Mouse (Mus musculus) CH12F3 (cell line): ENCODE measurements around the gene Retsat.

Source experiments
- in situ Hi-C: fragments of 300-500 bp; cut with MboI; formaldehyde crosslinking; loops from 2 replicates; pipeline ENCODE4 v1.14.3; 2020; ENCODE audit warnings: low sequenced_read_pairs

Gene Retsat

DNA sequence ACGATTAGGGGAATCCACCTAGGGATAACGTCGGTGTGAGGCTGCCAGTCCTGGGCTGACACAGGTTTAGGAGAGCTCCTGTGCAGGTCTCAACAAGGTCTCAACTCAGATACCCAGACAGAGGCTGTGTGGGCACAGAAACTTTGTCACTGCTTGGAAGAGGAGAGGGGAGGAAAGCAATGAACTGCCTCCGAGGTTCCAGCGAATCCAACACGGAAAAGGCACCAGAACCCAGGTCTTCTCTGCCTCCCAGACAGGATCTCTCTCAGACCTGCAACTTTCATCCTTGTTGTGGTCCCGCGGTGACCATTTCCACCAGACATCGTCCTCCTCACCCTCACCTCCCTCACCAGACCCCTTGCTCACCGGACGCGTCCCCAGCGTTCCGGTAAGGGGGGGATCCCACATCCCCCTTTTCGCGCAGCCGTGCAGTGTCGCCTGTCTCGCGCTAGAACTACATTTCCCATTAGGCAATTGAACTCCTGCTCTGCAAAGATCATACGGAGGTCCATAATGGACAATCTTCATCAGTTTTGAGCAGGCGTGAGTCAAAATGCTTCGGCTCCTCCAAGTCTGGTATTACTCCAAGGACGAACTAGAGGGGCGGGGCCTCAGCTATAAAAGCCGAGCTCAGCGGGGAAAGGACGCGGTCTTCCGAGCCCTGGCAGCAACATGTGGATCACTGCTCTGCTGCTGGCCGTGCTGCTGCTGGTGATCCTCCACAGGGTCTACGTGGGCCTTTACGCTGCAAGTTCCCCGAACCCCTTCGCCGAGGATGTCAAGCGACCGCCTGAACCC, at the start of gene Retsat, which contains the start of gene Elmod3:
TSS of gene Retsat (plus strand) at position 520 of the 798 bp plus-strand sequence.
TSS of gene Elmod3 (minus strand) at position 458 of the 798 bp plus-strand sequence.
- in situ Hi-C loops = no loop called here

DNA sequence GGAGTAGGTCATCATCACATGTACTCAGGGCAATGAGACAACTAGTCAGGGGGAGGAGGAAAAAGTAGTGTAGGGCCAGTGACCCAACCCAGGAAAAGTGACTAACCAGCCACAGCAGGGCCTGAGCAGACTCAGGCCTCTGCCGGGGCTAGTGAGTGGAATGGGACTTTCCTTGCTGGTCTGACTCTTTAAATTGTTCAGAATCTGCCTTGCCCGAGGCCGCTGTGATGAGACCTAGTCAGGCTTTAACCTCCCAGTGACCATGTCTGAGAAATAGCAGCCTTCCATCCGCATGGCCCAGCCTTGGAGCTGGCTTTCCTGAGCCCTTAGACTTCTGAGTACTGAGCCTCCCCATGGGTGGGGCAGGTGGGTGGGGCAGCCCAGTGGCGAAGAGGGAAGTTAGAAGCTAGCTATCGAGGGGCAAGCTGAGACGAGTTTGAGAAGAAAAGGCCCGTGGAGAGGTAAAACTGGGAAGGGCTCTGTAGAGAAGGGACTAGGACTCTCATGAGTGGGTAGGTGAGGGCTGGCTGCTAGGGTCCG, 49.2 kb upstream of the Retsat start:
- in situ Hi-C loops = no loop called here

GRCm38 (mm10) chr6:72550025-72550424, 48.2 kb upstream of the Retsat start:
- in situ Hi-C loops = no loop called here

DNA sequence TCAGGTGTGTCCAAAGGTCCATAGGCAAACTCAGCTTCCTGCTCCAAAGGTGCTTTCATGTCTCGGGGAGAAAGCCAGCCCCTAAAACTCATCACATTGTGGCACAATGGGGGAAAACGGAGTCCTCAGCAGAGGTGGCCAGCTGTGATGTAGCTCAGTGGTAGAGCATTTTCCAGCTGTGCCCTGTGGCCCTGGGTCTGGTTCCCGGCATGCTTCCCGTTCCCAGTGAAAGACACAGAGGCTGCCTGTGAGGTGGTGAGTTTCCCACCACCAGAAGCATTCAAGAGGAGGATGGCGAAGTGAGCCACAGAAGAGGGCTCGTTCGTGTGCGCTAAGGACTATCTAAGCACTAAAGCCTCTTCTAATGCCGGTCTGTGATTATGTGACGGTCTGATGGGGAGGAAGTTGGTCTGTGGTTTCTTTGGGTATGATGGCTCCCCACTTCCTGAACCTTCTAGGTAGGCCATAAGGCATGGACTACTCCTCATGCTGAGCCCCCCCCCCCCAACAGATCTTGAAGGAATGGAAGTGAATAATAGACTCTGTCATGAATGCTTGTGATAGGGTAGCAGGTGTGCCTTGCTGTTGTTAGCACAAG, 47.7 kb upstream of the Retsat start:
- in situ Hi-C loops = no loop called here

GRCm38 (mm10) chr6:72552171-72553078, 45.9 kb upstream of the Retsat start:
- in situ Hi-C loops = no loop called here

GRCm38 (mm10) chr6:72553079-72553412, 45.2 kb upstream of the Retsat start:
- in situ Hi-C loops = no loop called here

DNA sequence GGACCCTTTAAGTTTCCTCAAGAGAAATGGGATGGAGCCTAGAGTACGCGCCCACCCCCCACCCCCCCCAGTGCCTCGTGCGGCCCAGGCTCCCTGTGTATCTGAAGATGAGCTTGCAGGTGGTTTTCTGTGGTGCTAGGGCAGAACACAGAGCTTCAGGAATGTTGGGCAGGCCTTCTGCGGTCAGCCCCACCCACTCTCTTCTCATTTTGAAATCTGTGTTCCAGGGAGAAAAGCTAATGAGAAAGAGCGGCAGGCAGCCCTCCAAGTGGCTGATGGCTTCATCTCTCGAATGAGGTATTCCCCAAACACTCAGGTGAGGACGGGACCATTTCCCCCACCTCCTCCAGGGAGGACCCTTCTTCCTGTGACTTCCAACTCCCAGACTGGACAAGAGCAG, 37.5 kb upstream of the Retsat start:
- in situ Hi-C loops = no loop called here

DNA sequence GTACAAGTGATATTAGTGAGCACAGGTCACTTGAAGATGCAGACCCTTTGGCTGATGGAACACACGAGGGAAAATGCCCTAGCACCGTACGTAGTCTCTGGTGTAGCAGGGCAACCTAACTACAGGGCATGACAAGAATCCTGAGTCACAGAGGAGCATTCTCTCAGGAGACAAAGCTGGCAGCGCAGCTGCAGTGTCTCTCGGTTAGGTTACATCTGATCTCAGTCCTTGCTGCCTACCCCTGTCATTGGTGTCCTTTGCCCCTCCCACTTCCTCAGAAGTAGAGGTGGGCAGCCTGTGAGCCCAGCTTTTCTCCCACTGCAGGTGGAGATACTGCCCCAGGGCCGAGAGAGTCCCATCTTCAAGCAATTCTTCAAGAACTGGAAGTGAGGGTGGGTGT, 35.8 kb upstream of the Retsat start:
- in situ Hi-C loops = no loop called here

DNA sequence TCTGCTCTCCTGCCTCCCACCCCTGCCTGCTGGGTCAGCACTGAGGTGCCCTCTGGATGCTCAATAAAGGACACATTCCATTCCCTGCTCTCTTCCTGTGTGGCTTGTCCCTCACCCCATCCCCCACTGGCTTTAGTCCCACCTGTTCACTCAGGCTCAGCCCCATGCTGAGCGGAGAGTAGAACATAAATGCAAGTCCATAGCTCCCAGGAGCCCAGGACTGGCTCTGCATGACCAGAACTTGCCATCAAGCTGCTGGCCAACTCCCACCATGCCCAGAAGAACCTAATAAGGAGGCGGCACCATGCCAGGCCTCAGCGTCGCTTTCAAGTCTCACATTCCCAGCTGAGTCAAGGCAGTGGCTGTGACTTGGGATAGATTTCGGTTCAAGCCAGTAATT, 35.4 kb upstream of the Retsat start:
- in situ Hi-C loops = no loop called here

- in situ Hi-C loops = no loop called here
Measured at GRCm38 (mm10) chr6:72565506-72565905, 32.8 kb upstream of the Retsat start.

DNA sequence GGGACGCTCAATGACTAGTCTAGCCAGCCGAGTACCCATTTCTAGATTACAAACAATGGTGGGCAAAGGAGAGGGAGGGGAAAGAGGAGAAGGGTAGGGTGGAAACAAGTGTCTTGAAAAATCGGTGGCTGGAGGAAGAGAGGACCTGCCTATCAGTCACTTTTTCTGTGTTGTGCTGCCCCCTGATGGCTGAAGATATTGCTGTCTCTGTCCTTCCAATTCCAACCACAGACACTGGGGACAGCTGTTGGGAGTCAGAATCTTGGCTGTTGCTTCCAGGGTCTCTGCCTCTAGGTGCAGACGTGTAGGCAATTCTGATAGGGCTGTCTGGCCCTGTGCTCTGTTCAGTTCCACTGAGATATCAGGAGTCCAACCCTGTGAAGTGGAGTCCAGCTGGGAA, 32.2 kb upstream of the Retsat start:
- in situ Hi-C loops = no loop called here

DNA sequence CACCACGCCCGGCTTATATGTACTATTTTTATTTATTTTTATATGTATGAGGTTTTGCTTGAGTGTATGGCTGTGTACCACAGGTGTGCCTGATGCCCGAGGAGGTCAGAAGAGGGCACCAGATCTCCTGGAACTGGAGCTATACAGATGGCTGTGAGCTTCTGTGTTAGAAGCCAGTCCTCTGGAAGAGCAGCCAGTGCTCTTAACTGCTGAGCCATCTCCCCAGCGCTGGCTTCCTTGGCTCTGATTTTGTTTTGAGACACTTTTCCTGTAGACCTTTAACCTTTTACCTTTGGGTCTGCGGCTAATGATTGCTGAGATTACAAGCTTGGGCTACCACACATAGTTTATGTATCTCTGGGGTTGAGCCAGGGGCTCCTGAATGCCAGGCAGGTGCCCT, 30.8 kb upstream of the Retsat start:
- in situ Hi-C loops = no loop called here

DNA sequence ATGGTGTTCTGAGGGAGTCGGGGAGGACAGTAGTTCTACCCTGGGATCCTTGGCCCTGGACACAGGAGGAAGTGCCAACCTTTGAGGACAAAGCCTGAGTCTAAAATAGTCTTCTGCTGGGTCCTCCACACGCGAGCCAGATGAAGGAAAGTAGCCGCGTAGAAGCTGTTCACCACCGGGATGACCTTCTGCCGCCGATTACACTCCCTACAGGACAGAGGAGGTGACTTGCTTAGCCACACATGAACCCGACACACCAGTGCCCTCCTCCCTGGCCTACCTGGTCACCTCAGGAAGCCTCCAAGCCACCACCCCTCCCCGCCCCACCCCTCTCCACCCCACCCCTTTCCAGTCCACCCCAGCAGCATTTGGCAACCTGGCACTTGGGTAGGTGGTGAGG, 29.5 kb upstream of the Retsat start:
- in situ Hi-C loops = no loop called here

DNA sequence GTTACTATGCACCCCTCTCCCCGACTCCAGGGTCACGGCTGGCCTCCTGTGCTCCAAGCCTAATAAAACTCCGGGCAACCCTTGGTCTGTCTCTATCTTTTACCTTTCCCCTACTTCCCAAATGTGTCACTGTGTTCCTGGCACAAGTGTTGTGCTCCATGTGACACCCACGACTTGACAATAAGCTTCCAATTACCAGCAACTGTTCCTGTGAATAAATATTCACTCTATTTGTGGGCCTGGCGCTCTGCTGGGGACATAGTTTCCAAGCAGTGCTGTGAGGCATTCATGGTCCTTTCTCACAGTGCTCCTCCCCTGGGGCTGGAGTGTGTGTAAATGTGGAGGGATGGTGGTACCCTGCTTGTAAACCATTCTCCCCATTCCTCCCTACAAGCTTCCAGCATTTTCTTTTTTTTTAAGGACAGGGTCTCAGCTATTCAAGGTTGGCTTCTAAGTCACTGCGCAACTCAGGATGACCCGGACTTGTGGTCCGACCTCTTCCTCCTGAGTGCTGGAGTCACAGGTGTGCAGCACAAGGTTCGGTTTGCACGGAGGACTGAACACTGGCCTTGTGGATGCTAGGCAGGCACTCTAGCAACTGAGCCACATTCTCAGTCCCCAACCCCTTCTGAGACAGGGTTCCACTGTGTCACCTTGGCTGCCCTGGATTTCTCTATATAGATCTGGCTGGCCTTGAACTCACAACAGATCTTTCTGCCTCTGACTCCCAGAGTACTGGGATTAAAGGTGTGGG, 27.5 kb upstream of the Retsat start:
- in situ Hi-C loops = loop anchor here (5.0 kb wide), 1 partner anchor 144 kb away; no protein-coding TSS in a partner anchor

- in situ Hi-C loops = loop anchor here (5.0 kb wide), 1 partner anchor 145 kb away; no protein-coding TSS in a partner anchor
Measured at GRCm38 (mm10) chr6:72571826-72572225, 26.4 kb upstream of the Retsat start.

DNA sequence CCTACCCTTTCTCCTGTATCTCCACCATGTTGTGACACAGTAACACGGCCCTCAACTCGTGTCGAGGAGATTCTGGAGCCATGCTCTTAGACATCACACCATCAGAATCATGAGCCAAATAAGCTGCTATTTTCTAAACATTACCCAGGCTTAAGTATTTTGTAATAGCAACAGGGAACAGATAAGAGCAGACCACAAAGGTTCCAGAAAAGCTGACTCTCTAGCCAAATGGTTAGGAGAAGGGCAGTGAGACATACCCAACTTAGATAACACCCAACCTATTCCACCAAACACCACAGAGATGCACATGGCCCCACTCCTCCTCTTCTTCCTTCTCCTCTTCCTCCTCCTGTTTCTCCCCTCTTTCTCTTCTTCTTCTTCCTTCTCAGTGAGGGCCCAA, 22.2 kb upstream of the Retsat start:
- in situ Hi-C loops = no loop called here

GRCm38 (mm10) chr6:72581625-72582382, 16.5 kb upstream of the Retsat start:
- in situ Hi-C loops = no loop called here

- in situ Hi-C loops = no loop called here
Measured at GRCm38 (mm10) chr6:72583211-72583839, 14.9 kb upstream of the Retsat start.

DNA sequence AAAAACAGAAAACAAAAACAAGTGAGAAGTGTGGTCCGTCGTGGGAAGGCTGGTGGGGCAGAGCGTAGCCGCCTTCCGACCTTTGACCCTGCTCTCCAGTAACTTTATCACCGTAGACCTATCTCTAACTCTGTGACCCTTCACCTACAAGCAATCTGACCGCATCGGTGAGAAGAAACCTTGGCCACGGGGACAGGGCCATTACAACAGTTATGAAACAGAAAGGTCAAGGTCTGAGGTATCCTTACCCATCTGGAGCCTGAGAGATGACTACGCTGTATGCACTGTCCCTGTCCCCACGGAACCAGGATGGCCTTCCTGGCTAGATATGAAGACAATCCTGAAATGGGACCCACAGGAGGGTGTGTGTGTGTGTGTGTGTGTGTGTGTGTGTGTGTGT, 14.1 kb upstream of the Retsat start:
- in situ Hi-C loops = no loop called here
